Mouse (Mus musculus) adrenal gland, postnatal 10 days (tissue): ENCODE measurements around the gene Nanos2. TPM values are rescaled to one million over a fixed set of nuclear protein-coding genes. Genes with fewer than 3 reads are reported as not detected.

Experiments
- DNase-seq: peaks from one replicate; pipeline ENCODE4 v3.0.0; 2021; ENCODE audit warnings: mixed read lengths
- total RNA-seq, 2 experiments: library from RNA; stranded (reverse); gene quantifications; 2 replicates each; pipeline ENCODE4 v1.2.3; 2021

Gene Nanos2
- total RNA-seq, 2 experiments from 2014 or later = not detected

GRCm38 (mm10) chr7:18990601-18991295, 3.5 kb downstream of the Nanos2 start, which contains the start of gene Mypop:
Gene Mypop (plus strand): TSS chr7:18991245.
- peak; percentile 99 for DNase-seq

GRCm38 (mm10) chr7:18991660-18992293, 4.6 kb downstream of the Nanos2 start:
- DNase-seq = peak; percentile 38

- DNase-seq = peak; percentile 52
Observed at GRCm38 (mm10) chr7:18992294-18992675, 5.1 kb downstream of the Nanos2 start.

GRCm38 (mm10) chr7:18993036-18993435, 5.8 kb downstream of the Nanos2 start:
- DNase-seq = no peak

- no peak for DNase-seq
Observed at GRCm38 (mm10) chr7:18998835-18999234, 11.6 kb downstream of the Nanos2 start.

- DNase-seq = no peak
Observed at GRCm38 (mm10) chr7:19000421-19000820, 13.2 kb downstream of the Nanos2 start.

GRCm38 (mm10) chr7:19001066-19001806, 14.0 kb downstream of the Nanos2 start:
- DNase-seq = peak; percentile 73

- DNase-seq = no peak
Observed at GRCm38 (mm10) chr7:19001807-19002085, 14.5 kb downstream of the Nanos2 start.

GRCm38 (mm10) chr7:19002115-19002514, 14.9 kb downstream of the Nanos2 start:
- DNase-seq = no peak

GRCm38 (mm10) chr7:19002848-19003498, 15.8 kb downstream of the Nanos2 start:
- peak; percentile 81 for DNase-seq

GRCm38 (mm10) chr7:19003902-19004630, 16.9 kb downstream of the Nanos2 start, which contains the start of gene Irf2bp1:
Gene Irf2bp1 (plus strand): TSS chr7:19004044.
- DNase-seq = peak; percentile 95

GRCm38 (mm10) chr7:19004631-19005079, 17.5 kb downstream of the Nanos2 start:
- DNase-seq = peak; percentile 68

GRCm38 (mm10) chr7:19005417-19006121, 18.4 kb downstream of the Nanos2 start:
- no peak for DNase-seq

GRCm38 (mm10) chr7:19006476-19006875, 19.3 kb downstream of the Nanos2 start:
- DNase-seq = peak; percentile 85

- no peak for DNase-seq
Observed at GRCm38 (mm10) chr7:19007026-19007977, 20.1 kb downstream of the Nanos2 start.

- DNase-seq = peak; percentile 38
Observed at GRCm38 (mm10) chr7:19010581-19010980, 23.4 kb downstream of the Nanos2 start.

- DNase-seq = peak; percentile 58
Observed at GRCm38 (mm10) chr7:19012025-19012621, 24.9 kb downstream of the Nanos2 start.

- no peak for DNase-seq
Observed at GRCm38 (mm10) chr7:19012882-19013281, 25.7 kb downstream of the Nanos2 start.

- no peak for DNase-seq
Observed at GRCm38 (mm10) chr7:19014452-19014851, 27.3 kb downstream of the Nanos2 start.

GRCm38 (mm10) chr7:19016042-19016441, 28.8 kb downstream of the Nanos2 start:
- DNase-seq = no peak
